Mouse (Mus musculus): Measurements from ENCODE around the gene Xrn2.

DNA sequence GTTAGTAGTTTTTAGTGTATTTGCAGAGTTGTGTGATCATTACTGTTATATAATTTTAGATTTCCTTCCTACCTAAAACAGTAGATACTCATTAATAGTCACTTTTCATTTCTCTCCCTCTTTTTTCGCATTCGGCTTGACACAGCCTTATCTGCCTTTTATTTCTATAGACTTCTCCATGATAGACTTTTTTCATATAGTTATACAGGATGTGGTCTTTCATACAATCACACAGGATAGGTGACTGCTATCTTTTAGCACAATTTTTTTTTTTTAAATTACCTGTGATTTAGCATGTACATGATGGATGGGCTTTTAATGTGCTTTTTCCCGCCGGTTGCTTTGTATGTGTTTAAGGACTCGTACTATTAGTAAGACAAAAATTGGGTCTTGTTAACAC lies 10.3 kb downstream of the Xrn2 start:
- TF ChIP-seq CTCF (IDR thresholded peaks at IDR 0.05; ENCODE audit: low read depth, low read length) (no peak), POLR2A (IDR thresholded peaks at IDR 0.05; ENCODE audit: borderline replicate concordance, low read depth, low read length) (no peak)

Measured in bone marrow macrophage, adult 2 months (primary cell).